Mouse (Mus musculus): ENCODE measurements around the gene Vstm2b.

DNA sequence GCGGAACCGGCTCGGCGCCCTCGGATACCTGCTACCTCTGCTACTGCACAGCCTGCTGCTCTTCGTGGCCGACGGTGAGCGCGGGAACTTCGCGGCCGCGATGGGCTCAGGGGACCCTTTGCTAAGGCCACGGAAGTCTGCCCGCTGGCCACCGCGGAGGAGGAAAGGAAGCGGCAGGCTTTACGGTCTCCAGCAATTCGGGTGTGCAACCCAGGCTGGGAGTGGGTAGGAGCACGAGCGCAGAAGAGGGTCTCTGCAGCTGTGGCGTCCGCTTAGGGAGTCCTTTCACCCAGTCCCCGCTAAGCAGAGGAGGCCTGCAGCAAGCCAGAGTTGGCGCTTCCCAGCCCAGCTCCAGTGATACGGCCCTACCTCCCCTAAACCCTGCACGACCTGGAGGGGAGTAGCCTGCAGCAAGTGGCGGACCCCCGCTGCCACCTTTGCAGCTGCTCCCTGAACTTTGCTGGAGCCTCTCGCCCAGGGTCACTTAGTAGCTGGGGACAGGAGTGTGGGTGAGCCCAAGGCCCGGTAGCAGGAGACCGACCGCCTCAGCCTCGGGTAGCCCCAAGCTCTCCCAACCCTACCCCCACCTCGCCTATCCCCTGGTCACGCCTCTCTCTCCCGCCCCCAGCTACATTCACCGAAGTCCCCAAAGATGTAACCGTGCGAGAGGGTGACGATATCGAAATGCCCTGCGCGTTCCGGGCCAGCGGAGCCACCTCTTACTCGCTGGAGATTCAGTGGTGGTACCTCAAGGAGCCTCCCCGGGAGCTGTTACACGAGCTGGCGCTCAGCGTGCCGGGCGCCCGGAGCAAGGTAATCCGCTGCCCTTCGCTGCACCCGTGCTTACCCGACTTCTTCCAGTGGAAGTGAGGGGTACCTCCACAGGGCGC lies 1.5 kb downstream of the Vstm2b start:
- no peak for TF ChIP-seq CTCF (IDR thresholded peaks at IDR 0.05; ENCODE audit: low read depth)
- TF ChIP-seq EP300 (IDR thresholded peaks at IDR 0.05; ENCODE audit: low read depth), result no peak
